Mouse (Mus musculus) lung, adult 2 months (tissue): Measurements from ENCODE around the gene Gm9833.

ENCODE experiments used
- CTCF ChIP-seq: fragments of 200-500 bp; IDR thresholded peaks from 2 replicates; pipeline ENCODE4 v1.5.1; 2011; ENCODE audit warnings: mild to moderate bottlenecking, low read length, control low read depth; ENCODE audit not compliant: insufficient read depth
- POLR2A ChIP-seq: fragments of 200-500 bp; IDR thresholded peaks from 2 replicates; pipeline ENCODE4 v1.6.1; 2011; ENCODE audit warnings: low read depth, mild to moderate bottlenecking, control low read depth, low read length, borderline replicate concordance; ENCODE audit errors: extremely low read depth

DNA sequence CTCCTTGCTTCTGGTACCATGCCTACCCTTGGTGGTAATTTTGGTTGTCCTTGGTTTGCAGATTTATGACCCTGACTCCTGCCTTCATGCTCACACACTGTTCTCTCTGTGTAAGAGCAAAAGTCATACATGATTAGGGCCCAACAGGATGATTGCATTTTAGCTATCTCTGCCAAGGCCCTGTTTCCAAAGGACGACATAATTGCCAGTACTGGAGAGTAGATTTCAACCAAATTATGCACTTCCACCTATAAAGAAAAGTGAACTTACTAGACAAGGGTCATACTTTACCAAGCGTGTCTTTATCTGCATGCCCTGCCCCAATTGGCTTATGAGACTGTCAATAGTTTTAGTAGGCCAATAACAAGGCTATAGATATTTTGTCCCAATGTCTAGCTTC lies 9.8 kb upstream of the Gm9833 start:
- TF ChIP-seq CTCF (no peak), POLR2A (no peak)
